Mouse (Mus musculus): ENCODE data around the gene Prr36.

The Prr36 gene

DNA sequence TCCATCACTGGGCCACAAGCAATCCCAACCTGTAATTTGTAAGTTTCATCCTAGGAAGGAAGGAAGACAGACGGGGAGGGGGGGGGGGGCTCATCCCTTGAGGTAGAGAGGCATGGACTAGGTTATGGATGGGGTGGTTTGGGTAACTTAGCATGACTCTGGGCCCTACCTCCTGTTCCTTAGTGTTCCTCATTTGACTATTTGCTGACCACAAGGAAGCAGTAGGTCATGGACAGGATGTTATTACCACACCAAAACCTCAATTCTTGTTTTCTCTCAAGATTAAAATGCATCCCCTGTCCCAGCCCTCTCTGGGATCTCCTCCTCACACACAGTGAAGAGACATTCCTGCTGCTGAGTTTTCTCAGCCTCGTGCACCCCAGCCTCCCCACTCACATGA lies 15.9 kb downstream of the Prr36 start:
- no peak for DNase-seq (ENCODE audit: low read depth)

DNA sequence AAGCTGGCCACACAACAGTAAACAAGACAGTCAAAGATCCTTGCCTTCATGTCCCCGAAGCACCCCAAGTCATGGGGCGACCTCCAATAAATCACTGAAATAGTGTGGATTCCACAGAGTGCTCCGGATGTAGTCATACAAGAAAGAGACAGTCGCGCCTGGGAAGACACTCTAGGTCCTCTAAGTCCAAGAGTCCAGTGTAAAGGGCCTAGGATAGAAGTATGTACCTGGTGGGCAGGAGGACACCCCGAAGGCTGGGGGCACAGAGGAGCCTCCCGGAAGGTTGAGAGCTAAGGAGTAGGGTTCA lies 23.7 kb downstream of the Prr36 start:
- DNase-seq (ENCODE audit: low read depth), result no peak

- peak; percentile 88 for DNase-seq (ENCODE audit: low read depth)
Measured at GRCm38 (mm10) chr8:4192807-4193587, 24.3 kb downstream of the Prr36 start.

DNA sequence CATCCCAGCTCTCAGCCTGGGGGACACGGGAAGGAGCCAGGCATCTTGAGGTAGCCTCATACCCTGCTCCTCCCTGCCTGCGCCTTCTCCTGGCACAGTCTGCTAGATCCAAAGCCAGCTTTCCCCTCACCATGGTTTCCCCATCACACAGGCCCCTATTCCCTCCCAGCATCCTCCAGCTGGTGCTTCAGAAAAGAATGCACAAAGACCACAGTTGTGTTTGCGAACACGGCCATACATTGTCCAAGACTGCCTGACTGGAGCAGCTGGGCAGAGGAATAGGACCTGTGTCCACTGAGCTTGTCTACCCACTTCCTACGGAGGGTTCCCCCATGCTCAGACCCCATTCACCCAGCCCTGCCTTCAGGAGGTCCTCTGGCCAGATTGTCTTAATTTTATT lies 25.0 kb downstream of the Prr36 start:
- DNase-seq (ENCODE audit: low read depth), result no peak

DNA sequence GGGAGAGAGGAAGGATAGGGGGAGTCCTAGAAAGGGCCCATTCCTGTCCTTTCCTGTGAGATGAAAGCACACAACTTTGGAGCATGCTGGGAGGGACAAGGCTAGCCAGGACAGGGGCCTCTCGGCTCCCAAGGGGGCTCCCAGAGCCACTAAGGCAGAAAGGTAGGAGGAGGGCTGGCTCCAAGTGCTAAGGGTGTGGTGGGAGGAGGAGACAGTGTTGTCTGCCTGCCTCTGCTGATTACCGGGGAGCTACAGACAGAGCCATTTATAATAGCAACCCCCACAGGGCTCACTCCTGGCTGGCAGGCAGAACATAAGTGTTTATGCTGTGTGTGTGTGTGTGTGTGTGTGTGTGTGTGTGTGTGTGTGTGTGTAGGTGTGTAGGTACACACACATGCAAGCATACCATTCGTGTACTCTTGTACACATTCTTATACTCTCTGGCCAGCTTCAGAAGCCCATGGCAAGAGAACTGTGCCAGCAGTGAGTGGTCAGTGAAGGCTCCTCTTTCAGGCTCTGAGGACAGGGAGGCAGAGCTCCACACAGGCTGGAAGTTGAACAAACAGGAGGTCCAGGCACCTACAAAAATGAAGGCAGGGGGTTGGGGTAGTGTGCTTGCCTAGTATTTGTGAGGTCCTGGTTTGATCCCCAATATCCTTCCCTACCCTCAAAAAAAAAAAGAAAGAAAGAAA lies 28.1 kb downstream of the Prr36 start:
- no peak for DNase-seq (ENCODE audit: low read depth)

DNA sequence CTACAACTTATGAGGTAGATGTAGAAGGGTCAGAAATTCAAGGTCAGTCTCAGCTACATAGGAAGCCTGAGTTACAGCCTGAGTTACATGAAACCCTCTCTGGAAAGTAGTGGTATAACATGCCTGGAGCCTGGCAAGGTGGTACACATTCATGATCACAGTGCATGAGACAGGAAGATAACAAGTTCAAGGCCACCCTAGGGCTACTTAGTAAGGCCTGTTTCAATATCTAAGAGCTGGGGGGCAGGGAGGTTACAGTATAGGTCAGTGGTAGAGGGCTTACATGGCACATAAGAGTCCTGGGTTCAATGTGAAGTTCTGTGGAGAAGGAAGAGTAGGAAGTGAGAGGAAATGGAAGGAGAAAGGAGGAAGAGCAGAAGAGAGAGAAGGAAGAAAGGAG lies 28.7 kb downstream of the Prr36 start:
- DNase-seq (ENCODE audit: low read depth), result no peak

- DNase-seq (ENCODE audit: low read depth), result no peak
Measured at GRCm38 (mm10) chr8:4186151-4186550, 31.1 kb downstream of the Prr36 start.

- no peak for DNase-seq (ENCODE audit: low read depth)
Measured at GRCm38 (mm10) chr8:4183409-4183808, 33.9 kb downstream of the Prr36 start.

GRCm38 (mm10) chr8:4174018-4174417 lies 43.2 kb downstream of the Prr36 start:
- no peak for DNase-seq (ENCODE audit: low read depth)

DNA sequence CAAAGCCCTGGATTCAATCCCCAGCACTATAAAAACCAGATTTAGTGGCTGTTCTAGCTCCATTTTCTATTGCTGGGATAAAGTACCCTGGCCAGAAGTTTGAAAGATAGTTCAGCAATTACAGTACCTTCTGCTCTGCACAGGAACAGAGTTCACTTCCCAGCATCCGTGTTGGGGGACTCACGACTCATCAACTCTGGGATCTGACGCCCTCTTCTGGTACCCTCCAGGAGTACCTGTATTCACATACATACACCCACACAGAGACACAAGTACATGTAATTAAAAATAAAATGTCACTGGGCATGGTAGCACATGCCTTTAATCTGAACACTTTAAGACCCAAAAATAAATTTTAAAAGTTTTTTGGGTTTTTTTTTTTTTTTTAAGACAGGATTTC lies 44.8 kb downstream of the Prr36 start:
- DNase-seq (ENCODE audit: low read depth), result no peak

- DNase-seq (ENCODE audit: low read depth), result no peak
Measured at GRCm38 (mm10) chr8:4167918-4168317, 49.3 kb downstream of the Prr36 start.

DNA sequence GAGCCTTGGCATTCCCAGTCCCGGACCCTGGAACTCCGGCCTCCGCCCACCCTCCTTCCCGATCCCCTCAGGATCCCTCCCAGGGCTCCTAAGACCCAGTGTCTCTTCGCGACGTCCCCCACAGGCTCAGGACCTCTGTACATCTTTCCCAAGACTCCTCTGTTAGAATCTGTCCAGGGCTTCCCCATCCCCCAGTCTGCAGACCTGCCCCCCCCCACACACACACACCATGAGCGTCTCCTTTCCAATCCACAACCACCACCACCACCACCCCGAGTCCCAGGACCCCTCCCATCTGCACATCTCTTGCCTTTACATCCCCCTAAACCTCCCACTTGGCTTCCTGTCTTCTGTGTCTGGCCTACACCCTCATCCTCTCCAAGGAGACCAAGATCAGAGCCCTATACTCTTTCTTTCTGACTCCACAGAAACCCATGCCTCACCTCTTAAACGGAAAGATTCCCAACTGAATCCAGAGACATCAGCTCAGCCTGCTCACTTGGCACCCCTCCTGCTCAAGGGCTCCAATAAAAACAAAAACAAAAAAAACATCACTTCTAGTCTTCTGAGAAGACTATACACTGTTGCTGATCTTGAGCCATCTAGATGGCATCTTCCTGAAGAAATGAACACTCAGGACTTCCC lies 50.3 kb downstream of the Prr36 start:
- DNase-seq (ENCODE audit: low read depth), result peak; percentile 37

DNA sequence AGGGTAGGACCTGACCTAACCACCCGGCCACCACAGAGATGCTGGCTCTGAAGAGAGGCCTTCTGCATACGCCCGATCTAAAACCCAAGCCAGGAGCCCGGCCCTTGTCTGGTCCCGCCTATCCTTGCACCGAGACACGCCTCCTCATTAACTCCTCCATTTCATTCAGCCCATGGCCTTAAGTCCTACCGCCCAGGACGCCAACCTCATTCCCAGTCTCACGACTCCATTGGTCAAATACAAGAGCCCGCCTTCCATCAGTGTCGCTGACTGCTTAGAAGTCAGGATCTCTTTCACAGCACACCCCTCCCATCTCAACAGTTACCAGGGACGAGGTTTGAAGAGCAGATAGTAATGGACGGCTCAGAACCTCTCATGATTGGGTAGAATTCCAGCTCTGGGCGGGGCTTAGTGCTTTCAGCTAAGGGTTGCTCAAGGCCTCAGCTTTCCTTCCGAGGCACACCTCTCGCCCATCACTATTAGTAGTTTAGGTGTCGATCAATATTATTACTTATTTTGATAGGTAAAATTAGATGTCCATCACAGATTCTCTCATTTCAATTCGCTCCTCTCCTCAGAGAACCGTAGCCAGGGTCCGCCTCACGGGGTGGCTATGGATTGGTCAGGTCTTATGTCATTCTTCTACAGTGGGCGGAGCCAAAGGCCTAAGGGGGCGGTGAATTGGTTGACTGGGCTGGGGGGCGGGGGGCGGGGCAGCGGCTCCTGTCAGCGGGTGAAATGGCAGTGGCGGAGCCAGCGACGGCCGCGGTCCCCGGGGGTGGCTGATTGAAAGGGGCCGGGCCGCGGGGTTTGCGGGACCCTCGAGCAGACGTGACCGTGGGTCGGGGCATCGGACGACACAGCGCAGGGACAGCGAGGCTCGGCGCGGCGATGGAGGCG lies 51.2 kb downstream of the Prr36 start, which contains the start of gene Evi5l:
TSS of gene Evi5l (plus strand) at position 716 of the 900 bp plus-strand sequence.
- peak; percentile 100 for DNase-seq (ENCODE audit: low read depth)

DNA sequence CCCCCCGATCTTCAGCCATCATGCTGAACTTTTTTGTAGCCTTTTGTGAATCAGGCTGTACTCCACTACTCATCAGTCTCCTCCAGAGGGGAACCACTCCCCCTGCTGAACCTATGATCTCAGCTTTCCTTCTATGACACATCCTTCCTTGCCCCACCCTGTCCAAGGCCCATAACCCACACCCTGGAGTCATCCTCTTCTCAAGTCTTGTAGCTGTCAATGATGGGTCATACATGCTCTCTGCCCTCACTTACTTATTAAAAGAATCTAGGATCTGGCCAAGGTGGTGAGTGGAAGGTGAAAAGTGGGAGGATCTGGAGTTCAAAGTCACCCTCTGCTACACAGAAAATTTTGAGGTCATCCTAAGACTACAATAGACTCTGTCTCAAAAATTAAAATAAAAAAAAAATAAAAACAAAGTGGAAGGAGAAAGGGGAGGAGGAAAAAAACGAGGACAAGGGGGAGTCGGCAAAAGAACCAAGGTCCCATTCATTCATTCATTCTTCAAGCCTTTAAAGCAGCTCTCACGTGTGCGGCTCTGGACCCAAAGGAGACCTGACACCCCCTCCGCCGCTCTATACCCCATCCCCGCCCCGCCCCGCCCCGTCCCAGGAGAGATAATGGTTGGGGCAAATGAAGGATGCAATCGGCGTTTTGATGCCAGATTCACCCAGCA lies 51.9 kb downstream of the Prr36 start:
- DNase-seq (ENCODE audit: low read depth), result peak; percentile 47

DNA sequence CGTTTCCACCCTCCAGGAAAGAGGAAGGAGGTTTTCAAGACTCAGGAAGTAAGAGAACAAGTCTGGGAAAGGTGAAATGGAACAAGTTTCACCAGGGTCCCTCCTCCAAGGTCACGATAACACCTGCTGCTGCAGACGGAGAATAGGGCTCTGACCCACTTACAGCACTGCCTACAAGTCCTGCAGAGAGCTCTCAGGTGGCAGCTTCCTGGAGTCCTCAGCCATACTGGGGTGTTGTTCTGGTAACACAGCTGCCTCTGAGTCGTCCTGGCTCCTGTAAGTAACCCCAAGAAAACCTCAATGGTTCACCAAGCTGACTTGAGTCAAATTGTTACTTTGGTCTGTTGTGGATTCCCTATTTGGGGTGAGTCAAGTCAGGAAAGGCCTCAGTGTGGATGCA lies 54.5 kb downstream of the Prr36 start:
- DNase-seq (ENCODE audit: low read depth), result no peak
